Mouse (Mus musculus) spleen, postnatal 14 days (tissue): ENCODE measurements around the gene Mef2b.
A peak's percentile ranks its signal among the peaks of the same experiment; 100 is the strongest.

Source experiments
- DNase-seq, 2 experiments: peaks; one replicate each; pipeline ENCODE4 v3.0.0; 2021 to 2022; ENCODE audit warnings: low spot score in 2 of 2

Mef2b gene

DNA sequence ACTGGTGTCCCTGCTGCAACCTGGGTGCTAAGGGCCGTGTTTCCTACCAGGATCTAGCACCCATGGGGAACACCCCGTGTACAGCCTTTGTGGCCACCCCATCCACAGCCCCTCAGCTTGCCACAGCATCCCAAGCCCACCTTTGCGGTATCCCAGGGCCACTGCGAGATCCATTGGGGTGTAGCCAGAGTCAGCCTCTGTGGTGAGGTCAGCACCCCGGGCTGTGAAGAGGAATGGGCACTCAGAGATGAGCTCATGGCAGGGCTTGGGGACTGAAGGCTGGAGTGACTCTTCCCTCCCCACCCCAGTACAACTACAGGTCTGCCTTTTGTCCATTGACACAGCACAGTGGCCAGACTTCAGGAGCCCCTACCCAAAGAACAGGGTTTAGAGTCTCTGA is 5.4 kb upstream of the Mef2b start:
- DNase-seq, result no peak

DNA sequence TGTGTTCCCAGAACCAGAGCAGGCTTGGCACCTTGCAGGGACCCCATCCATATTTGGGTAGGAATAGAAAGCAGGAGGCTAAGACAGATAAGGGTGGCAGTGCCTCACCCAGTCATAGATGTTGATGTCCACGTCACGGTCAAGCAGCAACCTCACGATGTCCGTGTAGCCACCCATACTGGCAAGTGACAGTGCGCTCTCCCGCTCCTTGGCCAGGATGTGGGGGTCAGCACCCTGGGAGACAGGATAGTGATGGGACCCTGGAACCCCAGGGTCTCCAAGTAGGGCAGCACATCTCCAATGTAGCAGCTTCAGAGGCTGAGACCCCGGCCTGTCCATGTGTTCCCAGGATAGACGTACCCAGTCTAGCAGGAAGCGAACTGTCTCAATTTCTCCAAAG is 4.6 kb upstream of the Mef2b start:
- no peak for DNase-seq

DNA sequence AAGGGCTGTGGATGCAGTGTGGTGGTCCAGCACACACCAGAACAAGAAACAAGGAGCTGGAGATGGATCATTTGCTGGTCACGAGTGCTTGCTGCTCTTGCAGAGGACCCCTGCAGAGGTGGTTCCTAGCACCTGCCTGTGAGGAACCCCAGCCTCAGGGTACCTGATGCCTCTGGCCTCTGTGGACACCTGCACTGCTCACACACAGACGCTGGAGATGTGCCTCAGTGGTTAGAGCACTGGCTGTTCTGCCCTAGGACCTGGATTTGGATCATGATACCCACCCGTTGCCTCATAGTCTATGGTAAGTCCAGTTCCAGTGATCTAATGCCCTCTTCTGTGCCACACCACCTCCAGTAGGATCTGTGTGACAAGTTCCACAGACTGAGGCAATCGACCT is 2.9 kb upstream of the Mef2b start:
- DNase-seq, result no peak

DNA sequence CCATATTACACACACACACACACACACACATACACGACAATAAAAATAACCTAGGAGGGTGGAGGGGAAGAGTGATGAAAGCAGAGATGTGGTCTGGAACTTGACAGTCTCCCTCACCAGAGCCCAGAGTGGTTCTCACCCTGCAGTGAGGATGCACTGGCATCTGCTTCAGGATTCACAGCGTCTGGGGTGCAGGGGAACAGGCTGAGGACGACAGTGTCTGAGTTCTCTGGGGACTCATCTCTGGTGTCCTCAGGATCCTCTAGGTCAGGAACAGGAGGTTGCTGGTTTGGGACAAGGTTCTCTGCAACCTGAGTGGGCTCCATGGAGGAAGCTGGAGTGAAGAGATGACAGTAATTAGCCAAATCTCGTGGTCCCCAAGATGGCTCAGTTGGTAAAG is 1.6 kb upstream of the Mef2b start:
- DNase-seq, result no peak

DNA sequence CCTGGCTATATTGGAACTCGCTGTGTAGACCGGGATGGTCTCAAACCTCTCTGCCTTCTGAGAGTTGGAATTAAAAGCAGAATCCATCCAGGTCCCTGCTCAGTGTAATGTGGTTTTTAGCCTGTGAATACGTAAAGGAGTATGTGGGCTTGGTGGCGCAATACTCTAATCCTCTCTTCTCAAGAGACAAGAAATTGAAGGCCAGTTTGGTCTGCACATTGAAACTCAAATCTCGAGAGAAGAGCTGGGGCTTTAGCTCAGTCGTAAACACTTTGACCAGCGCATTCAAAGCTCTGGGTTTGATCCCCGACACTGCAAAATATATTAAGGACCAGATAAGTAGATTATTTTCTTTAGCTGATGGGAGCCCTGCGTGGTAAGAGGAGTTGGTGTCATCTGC is 470 bp downstream of the Mef2b start:
- no peak for DNase-seq

DNA sequence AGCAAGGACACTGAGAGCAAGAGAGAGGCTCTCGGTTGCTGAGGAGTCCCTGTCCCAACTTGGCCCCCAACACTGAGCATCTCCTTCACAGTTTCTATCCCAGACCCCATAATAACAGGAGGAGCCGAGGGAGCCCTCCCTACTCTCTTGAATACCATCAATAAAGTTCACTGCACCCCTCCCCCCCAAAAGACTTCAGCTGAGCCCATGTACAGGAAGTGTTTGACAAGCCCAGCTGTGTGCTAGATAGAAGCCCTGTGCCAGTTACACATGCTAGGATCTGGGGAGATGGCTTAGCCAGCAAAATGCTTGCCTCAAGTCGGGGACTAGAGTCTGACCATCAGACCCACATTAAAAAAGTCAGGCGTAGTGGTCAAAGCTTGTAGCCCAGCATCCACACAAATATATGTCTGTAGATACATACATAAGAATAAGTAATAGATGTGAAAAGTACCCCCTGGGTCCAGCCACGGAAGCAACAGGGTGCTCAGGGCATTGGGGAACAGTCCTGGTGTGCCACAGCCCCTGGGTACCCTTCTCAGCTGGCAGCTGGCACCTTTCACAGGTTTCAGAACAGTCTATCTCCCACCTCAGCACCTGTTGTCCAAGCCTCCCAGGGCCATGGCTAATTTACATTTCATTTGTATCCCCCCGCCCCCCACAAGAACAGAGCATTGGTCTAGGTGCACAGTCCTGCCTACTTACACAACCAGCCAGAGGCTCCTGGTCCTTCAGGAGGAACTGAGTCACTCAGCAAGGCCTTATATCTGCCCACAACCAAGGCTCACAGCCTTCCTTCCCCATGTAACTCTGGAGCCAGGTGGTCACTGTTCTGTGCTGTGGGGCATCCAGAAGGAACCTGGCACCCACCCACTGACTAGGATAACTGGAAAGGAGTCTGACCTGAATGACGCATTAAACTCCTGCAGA is 8.4 kb downstream of the Mef2b start:
- no peak for DNase-seq

DNA sequence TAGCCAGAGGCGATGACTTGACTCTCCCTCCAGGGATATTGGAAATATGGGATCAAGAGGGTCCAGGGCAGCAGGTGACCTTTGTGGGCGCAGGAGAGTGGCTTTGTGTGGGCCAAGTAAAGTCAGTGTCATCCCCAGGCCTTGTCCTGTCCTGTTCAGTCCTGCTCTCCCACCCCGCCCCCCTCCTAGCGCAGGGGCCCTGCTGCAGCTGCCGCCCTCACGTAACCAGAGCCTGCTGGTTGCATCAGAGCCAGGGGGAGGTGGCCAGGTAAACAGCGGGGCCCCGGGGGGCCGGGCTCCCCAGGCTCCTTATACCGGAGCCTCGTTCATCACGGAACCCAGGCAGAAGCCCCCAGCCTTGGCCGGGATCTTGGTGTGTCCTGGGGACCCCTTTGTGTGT is 10.6 kb downstream of the Mef2b start:
- DNase-seq, result no peak

DNA sequence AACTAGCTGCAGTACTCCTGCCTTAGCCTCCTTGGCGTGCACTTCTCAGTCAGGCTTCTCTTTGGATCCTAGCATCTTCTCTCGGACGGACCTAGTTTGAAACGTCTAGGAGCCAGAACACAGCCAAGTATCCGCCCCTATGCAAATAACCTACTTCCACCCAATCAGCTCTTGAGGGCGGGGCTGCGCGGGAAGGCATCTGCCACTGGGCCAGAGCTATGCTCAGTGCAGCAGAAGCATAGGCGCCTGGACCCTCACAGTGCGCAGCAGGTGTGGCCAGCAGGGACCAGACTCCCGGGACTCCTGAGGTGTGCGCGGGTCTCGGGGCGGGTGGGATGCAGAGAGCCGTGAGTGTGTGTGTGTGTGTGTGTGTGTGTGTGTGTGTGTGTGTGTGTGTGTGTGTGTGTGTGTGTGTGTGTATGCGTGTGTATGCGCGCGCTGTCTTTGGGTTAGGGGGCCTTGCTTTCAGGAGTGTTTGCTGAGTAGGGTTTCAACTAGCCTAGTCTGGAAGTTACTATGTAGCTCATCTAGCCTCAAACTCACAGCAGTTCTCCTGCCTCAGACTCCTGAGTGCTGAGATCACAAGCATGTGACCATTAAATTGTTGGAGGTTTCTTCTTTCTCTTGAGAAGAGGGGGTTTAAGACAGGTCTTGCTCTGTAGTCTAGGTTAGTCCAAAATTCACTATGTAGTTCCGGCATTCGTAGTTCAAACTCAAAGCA is 13.2 kb downstream of the Mef2b start:
- DNase-seq, result peak; percentile 59 to 66

DNA sequence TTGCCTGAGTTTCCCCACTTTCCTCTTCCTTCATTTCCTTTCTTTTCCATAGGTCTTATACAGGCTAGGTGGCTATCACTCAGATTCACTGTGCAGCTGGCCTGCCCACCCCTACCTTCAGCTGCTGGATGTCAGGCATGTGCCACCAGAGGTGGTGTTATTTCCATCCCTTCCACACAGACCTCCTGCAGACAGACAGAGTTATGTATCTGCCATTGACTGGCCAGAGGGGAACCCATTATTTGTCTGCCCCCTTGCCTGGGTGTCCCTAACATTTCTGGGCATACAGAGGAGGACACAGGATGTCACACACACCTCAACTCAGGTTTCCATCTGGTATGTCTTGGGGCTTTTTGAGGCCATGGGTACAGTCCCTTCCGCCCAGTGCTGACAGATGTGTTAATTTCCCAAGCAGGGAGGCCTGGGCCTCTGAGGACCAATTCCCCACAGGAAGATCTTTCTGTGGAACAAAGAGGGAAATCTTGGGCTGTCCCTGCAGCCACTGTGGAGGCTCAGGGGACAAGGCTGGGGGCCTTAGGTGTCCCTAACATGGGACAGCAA is 17.8 kb downstream of the Mef2b start:
- no peak for DNase-seq

DNA sequence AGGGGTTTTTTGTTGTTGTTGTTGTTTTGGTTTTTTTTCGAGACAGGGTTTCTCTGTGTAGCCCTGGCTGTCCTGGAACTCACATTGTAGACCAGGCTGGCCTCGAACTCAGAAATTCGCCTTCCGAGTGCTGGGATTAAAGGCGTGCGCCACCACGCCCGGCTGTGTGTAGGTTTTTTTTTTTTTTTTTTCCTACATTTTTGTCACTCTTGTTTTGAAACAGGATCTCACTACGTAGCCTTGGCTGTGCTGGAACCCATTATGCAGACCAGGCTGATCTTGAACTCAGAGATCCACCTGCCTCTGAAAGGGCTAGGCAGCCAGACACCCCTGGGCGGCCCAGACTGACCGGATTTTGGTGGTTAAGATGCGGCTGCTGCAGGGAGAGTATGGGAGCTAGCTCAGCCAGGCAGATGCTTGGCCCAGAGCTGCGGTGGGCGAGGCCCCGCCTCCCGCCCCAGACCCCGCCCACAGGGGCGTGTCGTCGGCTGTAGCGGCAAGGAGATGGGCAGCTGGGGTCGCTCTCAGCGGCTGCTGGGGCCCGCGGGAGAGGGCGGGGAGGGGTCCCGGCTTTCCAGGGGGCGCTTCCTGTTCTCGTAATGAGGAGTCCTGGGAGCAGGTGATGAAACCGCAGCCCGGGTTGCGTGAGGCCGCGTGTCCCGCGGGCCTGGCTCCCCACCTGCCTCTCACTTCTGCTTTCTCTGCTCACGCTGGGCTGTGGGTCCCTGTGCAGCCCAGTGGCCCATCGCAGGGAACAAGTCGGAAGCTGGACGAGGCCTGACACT is 18.8 kb downstream of the Mef2b start:
- DNase-seq, result peak; percentile 52 to 71

DNA sequence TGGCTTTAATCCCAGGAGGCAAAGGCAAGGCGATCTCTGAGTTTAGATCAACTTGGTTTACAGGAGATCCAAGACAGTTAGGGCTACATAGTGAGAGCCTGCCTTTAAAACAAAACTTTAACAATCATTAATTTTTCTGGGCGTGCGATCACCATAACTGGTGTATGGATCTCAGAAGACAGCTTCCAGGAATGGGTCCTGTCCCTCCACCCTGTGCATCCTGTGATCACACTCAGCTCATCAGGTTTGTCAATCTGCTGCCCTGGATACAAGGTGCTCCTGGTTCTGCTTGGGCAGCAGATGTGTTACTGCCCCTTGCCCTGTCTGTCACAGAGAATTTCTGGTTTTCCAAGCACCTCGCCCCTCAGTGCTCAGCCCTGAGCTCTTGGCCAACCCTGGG is 19.7 kb downstream of the Mef2b start:
- no peak for DNase-seq

DNA sequence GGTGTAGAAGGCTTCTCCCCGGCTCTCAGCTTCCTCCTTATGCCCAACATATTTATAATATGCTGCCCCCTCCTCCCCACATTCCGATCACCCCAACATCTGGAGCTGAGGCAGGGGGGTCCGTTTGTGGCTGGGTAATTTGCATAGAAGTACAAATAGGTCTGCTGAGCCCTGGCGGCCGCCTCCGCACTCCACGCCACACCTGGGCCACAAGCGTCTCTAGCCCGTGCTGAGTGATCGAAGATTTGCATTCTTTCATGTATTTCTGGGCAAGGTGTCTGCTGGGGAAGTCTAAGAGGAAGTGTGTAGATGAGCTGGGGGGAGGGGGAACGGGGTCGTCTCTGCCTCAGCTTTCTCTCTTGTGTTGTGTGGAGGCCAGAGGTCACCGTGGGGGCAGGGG is 20.5 kb downstream of the Mef2b start:
- peak in 1 of 2 experiments; percentile 39 for DNase-seq

DNA sequence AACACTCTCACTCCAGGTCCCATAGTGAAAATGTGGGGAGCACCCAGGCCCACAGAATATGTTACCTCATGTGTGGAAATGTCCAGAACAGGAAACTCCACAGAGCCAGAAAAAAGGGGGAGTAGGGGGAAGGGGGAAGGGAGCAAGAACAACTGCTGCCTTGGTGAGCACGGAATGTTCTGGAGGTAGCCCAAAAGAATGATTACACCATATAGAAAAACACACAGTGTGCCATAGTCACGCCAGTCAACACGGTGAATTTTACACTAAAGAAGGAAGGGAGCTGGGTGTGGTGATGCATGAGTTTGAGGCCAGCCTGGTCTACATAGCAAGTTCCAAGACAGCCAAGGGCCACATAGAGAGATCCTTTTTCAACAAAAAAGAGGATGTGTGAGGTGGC is 23.8 kb downstream of the Mef2b start:
- no peak for DNase-seq

DNA sequence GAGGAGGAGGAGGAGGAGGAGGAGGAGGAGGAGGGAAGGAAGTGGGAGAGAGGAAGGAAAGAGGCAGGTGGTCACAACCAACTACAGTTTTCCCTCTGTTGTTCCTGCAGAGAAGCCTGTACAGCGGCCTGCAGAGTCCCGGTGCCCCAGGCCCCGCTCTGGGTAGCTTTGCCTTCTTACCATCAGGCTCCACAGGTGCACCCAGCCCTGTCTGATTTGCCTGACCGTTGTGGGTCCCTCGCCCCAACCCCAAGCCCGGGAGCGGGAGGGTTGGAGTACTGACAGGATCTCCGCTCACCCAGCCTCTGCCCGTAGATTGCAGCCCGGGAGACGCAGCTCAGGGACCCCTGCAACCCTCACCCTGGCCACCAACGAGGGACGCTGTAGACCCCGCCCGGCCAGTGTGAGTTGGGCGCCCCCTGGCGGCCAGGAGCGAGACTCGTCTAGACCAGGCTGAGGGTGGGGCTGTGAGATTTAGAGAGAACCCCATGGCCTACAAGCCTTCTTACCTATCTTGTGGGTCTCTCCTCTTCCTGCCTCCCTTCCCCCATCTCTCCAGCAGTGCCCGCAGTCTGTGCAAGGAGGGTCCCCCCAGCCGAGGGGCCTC is 27.1 kb downstream of the Mef2b start:
- DNase-seq, result peak; percentile 47 to 75

DNA sequence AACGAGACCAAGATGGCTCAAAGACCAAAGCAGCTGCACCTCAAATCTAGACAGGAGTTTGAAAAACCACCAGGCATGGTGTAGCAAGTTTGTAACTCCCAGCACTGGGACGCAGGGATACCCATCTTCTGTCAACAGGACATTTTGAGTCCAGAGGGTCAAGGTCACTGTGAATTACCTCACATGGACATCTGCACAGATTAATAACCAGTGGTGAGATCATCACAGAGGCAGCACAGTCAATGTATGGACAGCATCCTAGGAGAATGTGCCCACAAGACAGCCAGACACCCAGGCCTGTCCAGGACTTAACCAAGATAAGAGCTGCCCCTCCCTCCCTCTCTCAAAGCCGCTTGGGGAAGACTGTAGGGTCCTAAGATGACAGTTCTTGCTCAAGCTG is 30.6 kb downstream of the Mef2b start:
- no peak for DNase-seq

DNA sequence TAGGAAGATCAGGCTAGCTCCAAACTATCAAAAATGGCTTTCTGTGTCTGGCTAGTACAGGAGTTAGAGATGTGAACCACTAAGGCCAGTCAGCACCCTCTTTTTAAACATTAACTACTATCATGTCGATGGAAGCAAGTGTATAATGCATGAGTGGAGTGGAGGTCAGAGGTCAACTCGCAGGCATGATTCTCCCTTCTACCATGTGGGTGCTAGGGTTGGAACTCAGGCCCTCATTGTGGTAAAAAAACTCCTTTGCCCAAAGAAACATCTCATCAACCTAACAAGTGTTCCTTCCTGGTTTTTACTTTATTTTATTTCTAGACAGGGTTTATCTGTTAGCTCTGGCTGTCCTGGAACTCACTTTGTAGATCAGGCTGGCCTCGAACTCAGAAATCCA is 31.2 kb downstream of the Mef2b start:
- DNase-seq, result no peak

DNA sequence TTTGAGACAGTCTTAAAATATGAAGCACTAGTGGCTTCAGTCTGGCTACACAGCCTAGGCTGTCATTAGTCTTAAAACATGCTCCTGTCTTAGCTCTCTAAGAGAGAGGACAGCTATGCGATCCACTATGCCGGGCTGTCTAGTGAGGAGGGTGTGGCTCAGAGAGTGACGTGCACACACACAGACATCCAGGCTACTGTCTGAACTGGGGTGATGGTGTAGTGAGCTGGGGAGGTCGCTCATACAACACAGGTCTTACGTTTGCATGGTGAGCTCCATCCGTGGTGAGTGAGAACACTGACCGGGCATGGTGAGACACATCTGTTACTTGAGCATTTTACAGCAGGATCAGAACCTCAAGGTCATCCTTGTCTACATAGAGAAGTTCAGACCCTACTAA is 31.7 kb downstream of the Mef2b start:
- no peak for DNase-seq

DNA sequence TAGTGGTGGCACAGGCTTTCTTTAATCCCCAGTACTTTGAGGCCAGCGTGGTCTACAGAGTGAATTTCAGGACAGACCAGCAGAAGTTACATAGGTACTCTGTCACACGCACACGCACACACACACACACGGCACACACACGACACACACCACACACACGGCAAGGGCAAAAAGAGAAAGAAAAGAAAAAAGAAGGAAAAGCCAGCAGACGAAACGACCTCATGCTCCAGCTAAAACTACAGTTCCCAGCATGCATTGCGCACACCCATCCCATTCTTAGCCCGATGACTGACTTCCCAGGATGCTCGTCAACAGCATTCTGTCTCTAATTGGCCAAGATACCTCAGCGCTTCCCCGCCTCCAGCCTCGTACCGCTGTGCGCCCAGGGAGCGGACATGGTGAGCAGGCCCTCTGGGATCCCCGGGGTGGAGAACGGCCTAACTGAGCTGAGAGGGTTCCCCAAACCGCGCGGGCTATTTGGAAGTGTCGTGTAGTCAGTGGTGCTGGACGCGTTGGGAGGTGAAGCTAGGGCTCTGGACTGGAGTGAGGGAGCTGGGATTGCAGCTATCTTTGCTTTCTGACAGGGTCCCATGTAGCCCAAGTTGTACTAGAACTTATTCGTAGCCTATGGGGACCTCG is 32.7 kb downstream of the Mef2b start, which contains the start of gene Tmem161a:
Gene Tmem161a, plus strand, starts transcription at position 314 of the 639 bp plus-strand sequence.
- peak; percentile 75 to 76 for DNase-seq

DNA sequence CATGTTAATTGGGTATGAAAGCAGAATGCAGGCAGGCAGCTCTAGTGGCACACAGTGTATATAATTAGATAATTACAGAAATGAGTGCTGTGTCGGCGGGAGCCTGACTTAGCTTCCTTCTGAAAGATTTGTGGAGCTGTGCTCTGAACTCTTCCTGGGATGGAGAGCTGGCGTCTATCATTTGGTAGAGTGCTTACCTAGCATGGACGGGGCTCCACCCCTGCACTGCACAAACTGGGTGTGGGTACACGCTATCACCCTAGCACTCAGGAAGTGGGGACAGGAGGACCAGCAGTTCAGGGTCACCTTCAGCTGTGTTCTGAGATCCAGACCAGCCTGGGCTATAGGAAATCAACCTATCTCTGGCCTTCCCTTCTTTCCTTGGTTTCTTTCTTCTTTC is 33.8 kb downstream of the Mef2b start:
- DNase-seq, result no peak

DNA sequence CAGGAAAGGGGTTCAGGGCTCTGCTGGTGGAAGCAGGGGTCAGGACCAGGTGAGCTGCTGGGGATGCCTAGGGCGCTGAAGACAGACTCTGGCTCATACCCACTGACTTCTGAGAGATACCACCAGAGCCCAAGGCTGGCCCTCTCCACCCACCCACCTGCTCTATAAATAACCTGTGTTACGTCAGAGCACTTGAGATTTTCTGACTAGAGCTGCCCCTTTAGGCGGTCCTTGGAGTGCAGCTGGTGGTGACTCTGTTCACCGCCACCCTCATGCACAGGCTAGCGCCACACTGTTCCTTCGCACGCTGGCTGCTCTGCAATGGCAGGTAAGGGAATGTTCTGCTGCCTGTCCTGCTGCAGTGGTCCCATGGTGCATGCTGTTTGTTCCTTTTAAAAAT is 34.6 kb downstream of the Mef2b start:
- DNase-seq, result no peak

DNA sequence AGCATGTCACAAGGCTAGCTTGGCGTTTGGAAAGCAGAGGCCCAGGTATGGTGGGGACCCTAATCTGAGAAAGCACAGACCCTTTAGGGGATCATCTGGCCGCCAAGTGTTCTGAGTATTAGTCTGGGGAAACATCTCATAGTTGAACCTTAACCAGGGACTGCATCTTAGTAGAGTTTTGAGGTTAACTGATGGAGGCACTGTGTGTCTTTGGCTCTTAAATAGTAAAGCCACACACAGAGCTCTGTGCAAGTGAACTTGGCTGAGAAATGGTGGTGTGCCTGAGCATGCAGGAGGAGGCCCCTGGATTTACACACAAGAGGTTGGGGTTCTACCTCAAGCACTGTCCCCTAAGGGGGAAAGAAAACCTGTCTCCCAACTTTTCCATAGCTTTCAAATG is 38.7 kb downstream of the Mef2b start:
- no peak for DNase-seq
